Mouse (Mus musculus): Measurements from ENCODE around the gene Olfr551.

GRCm38 (mm10) chr7:102549570-102549969 is 42.1 kb downstream of the Olfr551 start, which contains the start of gene Olfr549:
- TF ChIP-seq CTCF (IDR thresholded peaks at IDR 0.05; ENCODE audit: extremely low read depth, insufficient read length, insufficient replicate concordance, low read depth, low read length) (no peak), POLR2A (IDR thresholded peaks at IDR 0.05; ENCODE audit: low read depth, low read length) (no peak)
